Mouse (Mus musculus) hindbrain, embryonic 15.5 days (tissue): Measurements from ENCODE around the gene Miga1. TPM values are rescaled to one million over a fixed set of nuclear protein-coding genes. Genes with fewer than 3 reads are reported as not detected.

ENCODE experiments used
- ATAC-seq: fragments of 200-750 bp; cut with Nextera tagmentation; 2 replicates; pipeline ENCODE4 v1.8.0; 2017; ENCODE audit warnings: low read depth, moderate number of reproducible peaks, moderate TSS enrichment; ENCODE audit not compliant: low FRiP score
- H3K27ac ChIP-seq: fragments of 300-500 bp; sonication (generic); replicated peaks from 2 replicates; pipeline ENCODE4 v1.5.1; 2015; ENCODE audit warnings: mild to moderate bottlenecking, inconsistent platforms
- H3K27me3 ChIP-seq: fragments of 300-500 bp; sonication (generic); 2 replicates; pipeline ENCODE4 v1.6.1; 2015; ENCODE audit warnings: control low read depth, inconsistent platforms
- H3K36me3 ChIP-seq: fragments of 300-500 bp; sonication (generic); 2 replicates; pipeline ENCODE4 v1.6.1; 2015; ENCODE audit warnings: control low read depth, inconsistent platforms
- H3K4me1 ChIP-seq: fragments of 300-500 bp; sonication (generic); replicated peaks from 2 replicates; pipeline ENCODE4 v1.6.1; 2015; ENCODE audit warnings: control low read depth, inconsistent platforms
- H3K4me2 ChIP-seq: fragments of 300-500 bp; sonication (generic); 2 replicates; pipeline ENCODE4 v1.6.1; 2015; ENCODE audit warnings: moderate library complexity, mild to moderate bottlenecking, inconsistent platforms
- H3K4me3 ChIP-seq: fragments of 300-500 bp; sonication (generic); 2 replicates; pipeline ENCODE4 v1.5.1; 2015; ENCODE audit warnings: mild to moderate bottlenecking, inconsistent platforms
- H3K9ac ChIP-seq: fragments of 300-500 bp; sonication (generic); 2 replicates; pipeline ENCODE4 v1.6.1; 2015; ENCODE audit warnings: inconsistent platforms
- H3K9me3 ChIP-seq: fragments of 300-500 bp; sonication (generic); 2 replicates; pipeline ENCODE4 v1.6.1; 2016; ENCODE audit warnings: control low read depth, inconsistent platforms
- WGBS: fragments of 180-500 bp; shearing (Covaris S2); methylation state at CpG from one replicate; pipeline ENCODE4 v1.1.7; 2015; 5-methylcytosine and 5-hydroxymethylcytosine counted together
- polyA plus RNA-seq: library from polyadenylated mRNA; unstranded; fragments of >200 nt; fragmentation: Nextera tagmentation; extraction: Ambion mirVana; gene quantifications from 2 replicates; pipeline ENCODE4 v1.2.1, GENCODE M21; 2015

Gene Miga1
- polyA plus RNA-seq, 1 experiment from 2014 or later: 18.3 TPM

GRCm38 (mm10) chr3:152348011-152348830, 8.0 kb upstream of the Miga1 start:
- no peaks in the 10 kb centered on the region for H3K9me3 ChIP-seq
- peak overlapping the region; percentile 71 for H3K4me2 ChIP-seq
- no peaks in the 10 kb centered on the region for H3K36me3 ChIP-seq
- H3K9ac ChIP-seq: no peak overlapping the region; the same call in 1 of the 2 replicates
- ATAC-seq: no peak
- no peaks in the 10 kb centered on the region for H3K27me3 ChIP-seq
- 90% methylated on average over 10 of the region's 10 CpGs for WGBS
- H3K4me3 ChIP-seq: no peak overlapping the region
- peaks cover 41% of the 10 kb centered on the region for H3K4me1 ChIP-seq
- H3K27ac ChIP-seq: no peak overlapping the region

- no peak for ATAC-seq
- 34% methylated on average over 3 of the region's 3 CpGs for WGBS
These were observed 7.0 kb upstream of the Miga1 start for GRCm38 (mm10) chr3:152347227-152347626.

GRCm38 (mm10) chr3:152346633-152347141, 6.5 kb upstream of the Miga1 start:
- WGBS: 0% methylated on average over 44 of the region's 54 CpGs
- peak overlapping the region; percentile 86 for H3K9ac ChIP-seq
- peak overlapping the region; percentile 76 for H3K4me3 ChIP-seq
- no peaks in the 10 kb centered on the region for H3K9me3 ChIP-seq
- peak overlapping the region; percentile 71 for H3K4me2 ChIP-seq
- H3K27ac ChIP-seq: peak overlapping the region; percentile 89
- no peaks in the 10 kb centered on the region for H3K27me3 ChIP-seq
- peaks cover 38% of the 10 kb centered on the region for H3K4me1 ChIP-seq
- H3K36me3 ChIP-seq: no peaks in the 10 kb centered on the region
- ATAC-seq: no peak; the same call in 1 of the 2 replicates

More at GRCm38 (mm10) chr3:152347227-152347626, 7.0 kb upstream of the Miga1 start:
- Histone ChIP-seq H3K4me1 (peaks cover 38% of the 10 kb centered on the region), H3K4me3 (peak overlapping the region; percentile 76), H3K9ac (peak overlapping the region; percentile 86), H3K27ac (peak overlapping the region; percentile 89; the same call in 1 of the 2 replicates), H3K36me3 (no peaks in the 10 kb centered on the region), H3K27me3 (no peaks in the 10 kb centered on the region), H3K4me2 (peak overlapping the region; percentile 71), H3K9me3 (no peaks in the 10 kb centered on the region)

GRCm38 (mm10) chr3:152345732-152346632, 5.8 kb upstream of the Miga1 start, which contains the start of gene Usp33:
Gene Usp33, plus strand, starts transcription at chr3:152346478.
- peak; percentile 96 for ATAC-seq
- H3K9ac ChIP-seq: peak within 1 kb of the TSS; percentile 86
- H3K36me3 ChIP-seq: no peaks in the 10 kb centered on the region
- 6% methylated on average over 44 of the region's 44 CpGs for WGBS
- H3K27me3 ChIP-seq: no peaks in the 10 kb centered on the region
- peak within 1 kb of the TSS; percentile 76 for H3K4me3 ChIP-seq
- H3K27ac ChIP-seq: peak within 1 kb of the TSS; percentile 89
- no peaks in the 10 kb centered on the region for H3K9me3 ChIP-seq
- peaks cover 38% of the 10 kb centered on the region for H3K4me1 ChIP-seq
- H3K4me2 ChIP-seq: peak within 1 kb of the TSS; percentile 71

GRCm38 (mm10) chr3:152342961-152343517, 2.8 kb upstream of the Miga1 start:
- WGBS: 91% methylated on average over 15 of the region's 15 CpGs
- no peak for ATAC-seq
- H3K27ac ChIP-seq: no peak overlapping the region
- H3K9me3 ChIP-seq: no peaks in the 10 kb centered on the region
- H3K4me2 ChIP-seq: no peak overlapping the region
- H3K27me3 ChIP-seq: no peaks in the 10 kb centered on the region
- peaks cover 25% of the 10 kb centered on the region for H3K4me1 ChIP-seq
- H3K36me3 ChIP-seq: no peaks in the 10 kb centered on the region
- H3K9ac ChIP-seq: no peak overlapping the region
- H3K4me3 ChIP-seq: no peak overlapping the region

- no peak overlapping the region for H3K9ac ChIP-seq
- ATAC-seq: no peak
- no peaks in the 10 kb centered on the region for H3K9me3 ChIP-seq
- no peak overlapping the region for H3K4me3 ChIP-seq
- H3K27ac ChIP-seq: no peak overlapping the region
- no peak overlapping the region for H3K4me2 ChIP-seq
- no peaks in the 10 kb centered on the region for H3K27me3 ChIP-seq
- peaks cover 44% of the 10 kb centered on the region for H3K36me3 ChIP-seq
- 84% methylated on average over 8 of the region's 8 CpGs for WGBS
- H3K4me1 ChIP-seq: peaks cover 13% of the 10 kb centered on the region
These were observed 4.1 kb downstream of the Miga1 start for GRCm38 (mm10) chr3:152336085-152336484.

DNA sequence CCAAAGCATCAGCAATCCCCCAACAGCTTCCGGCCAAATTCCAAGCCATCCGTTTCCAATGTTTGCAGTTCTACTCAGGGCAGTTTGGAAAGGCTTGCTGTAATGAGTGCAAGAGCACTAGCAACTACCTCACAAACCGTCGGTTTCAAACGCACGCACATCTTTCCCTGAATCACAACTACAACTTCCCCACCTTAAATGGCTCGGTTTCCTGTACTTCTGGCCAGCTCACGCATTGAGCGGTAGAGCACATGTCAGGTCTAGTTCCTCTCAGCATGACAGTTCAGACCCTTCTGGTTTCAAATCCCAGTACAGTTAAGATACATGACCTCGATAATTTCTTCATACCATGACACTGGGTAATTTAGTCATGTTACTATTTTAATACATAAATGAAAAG, 6.6 kb downstream of the Miga1 start:
- Histone ChIP-seq H3K27me3 (no peaks in the 10 kb centered on the region), H3K4me1 (peaks cover under 1% of the 10 kb centered on the region), H3K9me3 (no peaks in the 10 kb centered on the region), H3K4me3 (no peak overlapping the region), H3K9ac (no peak overlapping the region), H3K27ac (no peak overlapping the region), H3K4me2 (no peak overlapping the region), H3K36me3 (peaks cover 44% of the 10 kb centered on the region)
- 96% methylated on average over 10 of the region's 10 CpGs for WGBS
- no peak for ATAC-seq

DNA sequence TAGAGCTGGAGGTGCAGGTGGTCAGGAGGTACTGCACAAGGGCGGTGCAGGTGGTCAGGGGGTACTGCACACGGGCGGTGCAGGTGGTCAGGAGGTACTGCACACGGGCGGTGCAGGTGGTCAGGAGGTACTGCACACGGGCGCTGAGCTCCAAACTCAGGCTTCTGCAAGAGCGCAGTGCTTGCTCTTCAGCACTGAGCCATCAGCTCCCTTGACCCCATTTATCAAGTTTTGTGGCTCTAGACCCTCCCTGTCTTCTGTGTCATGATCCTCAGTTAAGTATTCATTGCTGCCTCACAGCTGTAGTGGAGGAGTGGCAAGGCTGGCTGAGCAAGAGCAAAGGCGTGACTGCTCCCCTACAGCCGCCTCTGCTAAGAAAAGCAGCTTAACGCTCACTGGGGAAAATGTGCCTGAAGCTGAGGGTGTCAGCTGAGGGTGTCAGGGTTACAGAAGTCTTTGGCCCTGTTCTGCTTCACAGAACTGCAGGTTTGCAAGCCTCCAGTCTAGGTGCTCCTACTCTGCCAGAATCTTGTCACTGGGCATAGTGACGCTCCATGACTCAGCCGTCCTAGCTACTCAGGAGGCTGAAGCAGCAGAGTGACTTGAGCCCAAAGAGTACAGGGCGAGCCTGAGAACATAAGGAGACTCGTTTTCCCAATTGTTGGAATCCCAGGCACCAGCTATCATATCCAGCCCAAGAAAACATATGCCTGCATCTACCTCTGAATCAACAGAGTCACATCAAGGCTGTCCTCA, 7.5 kb downstream of the Miga1 start:
- no peaks in the 10 kb centered on the region for H3K9me3 ChIP-seq
- WGBS: 91% methylated on average over 15 of the region's 15 CpGs
- ATAC-seq: no peak
- no peaks in the 10 kb centered on the region for H3K27me3 ChIP-seq
- H3K27ac ChIP-seq: no peak overlapping the region
- H3K9ac ChIP-seq: no peak overlapping the region
- peaks cover 43% of the 10 kb centered on the region for H3K36me3 ChIP-seq
- no peak overlapping the region for H3K4me3 ChIP-seq
- H3K4me2 ChIP-seq: no peak overlapping the region
- no peaks in the 10 kb centered on the region for H3K4me1 ChIP-seq

GRCm38 (mm10) chr3:152332104-152332503, 8.1 kb downstream of the Miga1 start:
- Histone ChIP-seq H3K4me3 (no peak overlapping the region), H3K27ac (no peak overlapping the region), H3K36me3 (peaks cover 36% of the 10 kb centered on the region), H3K9me3 (no peaks in the 10 kb centered on the region), H3K4me2 (no peak overlapping the region), H3K9ac (no peak overlapping the region), H3K4me1 (no peaks in the 10 kb centered on the region), H3K27me3 (no peaks in the 10 kb centered on the region)
- ATAC-seq: no peak
- WGBS: 93% methylated on average over 5 of the region's 6 CpGs

DNA sequence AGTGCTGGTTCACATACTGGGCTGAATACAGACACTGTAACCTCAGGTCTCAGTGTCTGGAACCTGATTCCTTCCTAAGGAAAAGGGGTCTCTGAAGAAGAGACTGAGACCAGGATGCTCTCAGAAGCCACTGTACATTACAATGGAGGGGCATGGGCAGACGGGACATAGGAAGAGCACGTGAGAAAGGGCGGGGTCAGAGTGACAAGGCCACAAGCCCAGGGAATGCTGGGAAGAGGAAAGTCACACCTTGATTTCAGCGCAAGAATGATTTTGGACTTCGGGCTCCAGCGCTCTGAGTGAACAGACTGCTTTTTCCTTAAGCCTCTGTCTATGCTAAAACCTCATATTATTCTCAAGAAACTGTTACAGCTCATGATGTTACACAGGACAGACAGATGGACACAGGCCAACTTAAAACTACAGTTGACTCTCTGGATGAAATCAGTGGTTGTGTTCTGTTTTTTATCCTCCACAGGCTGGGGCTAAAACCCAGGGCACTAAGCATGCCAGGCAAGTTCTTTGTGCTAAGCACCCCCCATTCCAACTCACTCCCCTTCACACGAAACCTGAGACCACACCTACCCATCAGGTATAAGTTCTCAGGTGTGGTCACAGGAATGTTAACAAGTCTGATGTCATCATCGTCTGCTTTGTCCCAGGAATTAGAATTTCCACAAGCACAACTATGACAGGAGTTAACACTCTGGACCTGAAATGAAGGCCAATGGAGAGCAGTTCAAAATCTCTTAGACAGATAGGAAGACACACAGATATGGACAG, 18.3 kb downstream of the Miga1 start:
- Histone ChIP-seq H3K9me3 (no peaks in the 10 kb centered on the region), H3K4me3 (no peak overlapping the region), H3K27me3 (no peaks in the 10 kb centered on the region), H3K27ac (no peak overlapping the region), H3K4me2 (no peak overlapping the region), H3K36me3 (peaks cover 20% of the 10 kb centered on the region), H3K4me1 (no peaks in the 10 kb centered on the region), H3K9ac (no peak overlapping the region)
- ATAC-seq: no peak
- 97% methylated on average over 8 of the region's 8 CpGs for WGBS
